Mouse (Mus musculus): ENCODE data around the gene Hmga2. TPM values are rescaled to one million over a fixed set of nuclear protein-coding genes. Genes with fewer than 3 reads are reported as not detected.

Gene Hmga2
- polyA plus RNA-seq, 1 experiment from 2014 or later = 4.6 TPM

- Histone ChIP-seq H3K4me2 (ENCODE audit: low read length) (no peak overlapping the region), H3K27ac (replicated peaks in 1 of 2; ENCODE audit: control insufficient read depth in 1 of 2, insufficient read depth in 1 of 2, low read depth in 2 of 2, low read length in 2 of 2) (no peak overlapping the region), H3K9ac (ENCODE audit: low read length) (no peak overlapping the region), H3K9me3 (ENCODE audit: control insufficient read depth, low read length) (no peaks in the 10 kb centered on the region), H3K27me3 (ENCODE audit: control insufficient read depth, insufficient read depth, low read length) (no peaks in the 10 kb centered on the region), H3K4me1 (ENCODE audit: control insufficient read depth in 2 of 2, insufficient read depth in 2 of 2, low read length in 2 of 2) (peaks cover 25 to 35% of the 10 kb centered on the region in 2 experiments), H3K36me3 (ENCODE audit: control insufficient read depth, insufficient read depth, low read length) (no peaks in the 10 kb centered on the region), H3K4me3 (ENCODE audit: control insufficient read depth in 1 of 2, insufficient read depth in 1 of 2, low read depth in 1 of 2, low read length in 2 of 2) (no peak overlapping the region)
- WGBS = 89% methylated on average over 8 of the region's 8 CpGs
- ATAC-seq (ENCODE audit: insufficient number of reproducible peaks, insufficient read depth, low FRiP score, low read depth) = no peak
Measured at GRCm38 (mm10) chr10:120387105-120387504, 89.2 kb downstream of the Hmga2 start.

- H3K9me3 ChIP-seq (ENCODE audit: control insufficient read depth, low read length) = no peaks in the 10 kb centered on the region
- peak overlapping the region; percentile 17; the same call in 1 of the 2 replicates for H3K9ac ChIP-seq (ENCODE audit: low read length)
- H3K4me1 ChIP-seq (ENCODE audit: control insufficient read depth in 2 of 2, insufficient read depth in 2 of 2, low read length in 2 of 2) = peaks cover 20 to 35% of the 10 kb centered on the region in 2 experiments
- H3K4me3 ChIP-seq (ENCODE audit: control insufficient read depth in 1 of 2, insufficient read depth in 1 of 2, low read depth in 1 of 2, low read length in 2 of 2) = no peak overlapping the region
- H3K36me3 ChIP-seq (ENCODE audit: control insufficient read depth, insufficient read depth, low read length) = no peaks in the 10 kb centered on the region
- peak overlapping the region; percentile 26 for H3K4me2 ChIP-seq (ENCODE audit: low read length)
- no peaks in the 10 kb centered on the region for H3K27me3 ChIP-seq (ENCODE audit: control insufficient read depth, insufficient read depth, low read length)
- peak overlapping the region; percentile 42 to 69; a peak in 3 of 4 replicates for H3K27ac ChIP-seq (replicated peaks in 1 of 2; ENCODE audit: control insufficient read depth in 1 of 2, insufficient read depth in 1 of 2, low read depth in 2 of 2, low read length in 2 of 2)
- WGBS = 24% methylated on average over 10 of the region's 10 CpGs
- ATAC-seq (ENCODE audit: insufficient number of reproducible peaks, insufficient read depth, low FRiP score, low read depth) = peak; percentile 59
Measured at GRCm38 (mm10) chr10:120384797-120385600, 91.3 kb downstream of the Hmga2 start.

- H3K4me2 ChIP-seq (ENCODE audit: low read length) = peak overlapping the region; percentile 26
- peaks cover 20 to 35% of the 10 kb centered on the region in 2 experiments for H3K4me1 ChIP-seq (ENCODE audit: control insufficient read depth in 2 of 2, insufficient read depth in 2 of 2, low read length in 2 of 2)
- peak overlapping the region; percentile 42 to 69; a peak in 2 of 4 replicates for H3K27ac ChIP-seq (replicated peaks in 1 of 2; ENCODE audit: control insufficient read depth in 1 of 2, insufficient read depth in 1 of 2, low read depth in 2 of 2, low read length in 2 of 2)
Measured at GRCm38 (mm10) chr10:120384040-120384439, 92.2 kb downstream of the Hmga2 start.

DNA sequence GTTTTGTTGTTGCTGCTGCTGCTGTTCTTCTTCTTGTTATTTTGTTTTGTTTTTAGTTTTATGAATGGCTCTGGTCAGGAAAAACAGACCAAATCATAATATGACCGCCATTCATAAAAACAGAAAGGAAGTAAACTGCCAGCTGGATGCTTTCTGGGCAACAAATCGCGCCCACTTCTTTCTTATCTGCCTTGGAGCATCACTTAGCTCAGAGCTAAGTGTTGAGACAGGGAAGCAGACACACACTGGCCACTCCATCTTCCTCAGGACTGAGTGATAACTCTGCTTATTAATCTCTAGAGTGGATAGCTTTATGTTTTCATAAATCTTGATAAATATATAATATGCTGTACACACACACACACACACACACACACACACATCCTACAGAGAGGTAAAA lies 98.5 kb downstream of the Hmga2 start:
- H3K4me2 ChIP-seq (ENCODE audit: low read length) = peak overlapping the region; percentile 60
- peak overlapping the region; percentile 6; the same call in 1 of the 2 replicates for H3K9ac ChIP-seq (ENCODE audit: low read length)
- no peaks in the 10 kb centered on the region for H3K27me3 ChIP-seq (ENCODE audit: control insufficient read depth, insufficient read depth, low read length)
- no peaks in the 10 kb centered on the region for H3K36me3 ChIP-seq (ENCODE audit: control insufficient read depth, insufficient read depth, low read length)
- peaks cover 16 to 22% of the 10 kb centered on the region in 2 experiments for H3K4me1 ChIP-seq (ENCODE audit: control insufficient read depth in 2 of 2, insufficient read depth in 2 of 2, low read length in 2 of 2)
- peak overlapping the region in 1 of 2 experiments; percentile 25; a peak in 2 of 4 replicates for H3K4me3 ChIP-seq (ENCODE audit: control insufficient read depth in 1 of 2, insufficient read depth in 1 of 2, low read depth in 1 of 2, low read length in 2 of 2)
- H3K27ac ChIP-seq (replicated peaks in 1 of 2; ENCODE audit: control insufficient read depth in 1 of 2, insufficient read depth in 1 of 2, low read depth in 2 of 2, low read length in 2 of 2) = peak overlapping the region in 1 of 2 experiments; percentile 63; a peak in 1 of 4 replicates
- WGBS = 44% methylated on average over 3 of the region's 3 CpGs
- ATAC-seq (ENCODE audit: insufficient number of reproducible peaks, insufficient read depth, low FRiP score, low read depth) = no peak
- no peaks in the 10 kb centered on the region for H3K9me3 ChIP-seq (ENCODE audit: control insufficient read depth, low read length)

More at GRCm38 (mm10) chr10:120384040-120384439, 92.2 kb downstream of the Hmga2 start:
- 42% methylated on average over 7 of the region's 7 CpGs for WGBS
- Histone ChIP-seq H3K9me3 (ENCODE audit: control insufficient read depth, low read length) (no peaks in the 10 kb centered on the region), H3K4me3 (ENCODE audit: control insufficient read depth in 1 of 2, insufficient read depth in 1 of 2, low read depth in 1 of 2, low read length in 2 of 2) (no peak overlapping the region), H3K27me3 (ENCODE audit: control insufficient read depth, insufficient read depth, low read length) (no peaks in the 10 kb centered on the region), H3K9ac (ENCODE audit: low read length) (no peak overlapping the region), H3K36me3 (ENCODE audit: control insufficient read depth, insufficient read depth, low read length) (no peaks in the 10 kb centered on the region)
- ATAC-seq (ENCODE audit: insufficient number of reproducible peaks, insufficient read depth, low FRiP score, low read depth) = no peak

- Histone ChIP-seq H3K9ac (ENCODE audit: low read length) (peak overlapping the region; percentile 6; the same call in 1 of the 2 replicates), H3K4me1 (ENCODE audit: control insufficient read depth in 2 of 2, insufficient read depth in 2 of 2, low read length in 2 of 2) (peaks cover 16 to 22% of the 10 kb centered on the region in 2 experiments), H3K27ac (replicated peaks in 1 of 2; ENCODE audit: control insufficient read depth in 1 of 2, insufficient read depth in 1 of 2, low read depth in 2 of 2, low read length in 2 of 2) (peak overlapping the region in 1 of 2 experiments; percentile 63; a peak in 1 of 4 replicates), H3K27me3 (ENCODE audit: control insufficient read depth, insufficient read depth, low read length) (no peaks in the 10 kb centered on the region), H3K9me3 (ENCODE audit: control insufficient read depth, low read length) (no peaks in the 10 kb centered on the region), H3K36me3 (ENCODE audit: control insufficient read depth, insufficient read depth, low read length) (no peaks in the 10 kb centered on the region), H3K4me3 (ENCODE audit: control insufficient read depth in 1 of 2, insufficient read depth in 1 of 2, low read depth in 1 of 2, low read length in 2 of 2) (peak overlapping the region; percentile 17 to 25), H3K4me2 (ENCODE audit: low read length) (peak overlapping the region; percentile 60)
- 10% methylated on average over 19 of the region's 19 CpGs for WGBS
- peak; percentile 76 for ATAC-seq (ENCODE audit: insufficient number of reproducible peaks, insufficient read depth, low FRiP score, low read depth)
Measured at GRCm38 (mm10) chr10:120377327-120377752, 98.9 kb downstream of the Hmga2 start.

- Histone ChIP-seq H3K27me3 (ENCODE audit: control insufficient read depth, insufficient read depth, low read length) (no peaks in the 10 kb centered on the region), H3K4me2 (ENCODE audit: low read length) (no peak overlapping the region), H3K4me3 (ENCODE audit: control insufficient read depth in 1 of 2, insufficient read depth in 1 of 2, low read depth in 1 of 2, low read length in 2 of 2) (no peak overlapping the region), H3K9me3 (ENCODE audit: control insufficient read depth, low read length) (no peaks in the 10 kb centered on the region), H3K9ac (ENCODE audit: low read length) (no peak overlapping the region), H3K4me1 (ENCODE audit: control insufficient read depth in 2 of 2, insufficient read depth in 2 of 2, low read length in 2 of 2) (peaks cover 16 to 22% of the 10 kb centered on the region in 2 experiments), H3K36me3 (ENCODE audit: control insufficient read depth, insufficient read depth, low read length) (no peaks in the 10 kb centered on the region), H3K27ac (replicated peaks in 1 of 2; ENCODE audit: control insufficient read depth in 1 of 2, insufficient read depth in 1 of 2, low read depth in 2 of 2, low read length in 2 of 2) (no peak overlapping the region)
- 71% methylated on average over 14 of the region's 14 CpGs for WGBS
- ATAC-seq (ENCODE audit: insufficient number of reproducible peaks, insufficient read depth, low FRiP score, low read depth) = no peak
Measured at GRCm38 (mm10) chr10:120375438-120375837, 100.8 kb downstream of the Hmga2 start.

DNA sequence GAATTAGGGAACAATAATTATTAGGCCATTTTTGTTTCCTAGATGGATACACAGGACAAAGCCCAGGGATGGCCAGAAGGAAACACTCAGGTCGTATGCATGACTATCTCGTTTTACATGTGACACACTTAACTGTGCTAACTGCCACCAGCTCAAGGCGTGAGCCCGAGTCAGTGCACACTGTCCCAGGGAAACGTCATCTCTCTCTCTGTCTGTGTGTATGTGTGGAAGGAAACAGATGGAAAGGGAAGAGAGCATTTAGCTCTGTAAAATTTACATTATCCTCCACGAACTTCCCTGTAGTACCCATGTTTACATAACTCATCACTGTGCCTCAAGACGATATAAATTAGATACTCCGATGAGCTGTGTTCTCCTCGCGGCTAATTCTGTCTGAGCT lies 105.1 kb downstream of the Hmga2 start:
- no peaks in the 10 kb centered on the region for H3K27me3 ChIP-seq (ENCODE audit: control insufficient read depth, insufficient read depth, low read length)
- 64% methylated on average over 10 of the region's 10 CpGs for WGBS

More for the DNA sequence above, 105.1 kb downstream of the Hmga2 start:
- peaks cover 2 to 3% of the 10 kb centered on the region in 2 experiments; a peak in 2 of 4 replicates for H3K4me1 ChIP-seq (ENCODE audit: control insufficient read depth in 2 of 2, insufficient read depth in 2 of 2, low read length in 2 of 2)
- H3K9ac ChIP-seq (ENCODE audit: low read length) = no peak overlapping the region
- no peaks in the 10 kb centered on the region for H3K9me3 ChIP-seq (ENCODE audit: control insufficient read depth, low read length)
- no peak for ATAC-seq (ENCODE audit: insufficient number of reproducible peaks, insufficient read depth, low FRiP score, low read depth)
- no peak overlapping the region for H3K27ac ChIP-seq (replicated peaks in 1 of 2; ENCODE audit: control insufficient read depth in 1 of 2, insufficient read depth in 1 of 2, low read depth in 2 of 2, low read length in 2 of 2)
- no peak overlapping the region for H3K4me2 ChIP-seq (ENCODE audit: low read length)
- no peaks in the 10 kb centered on the region for H3K36me3 ChIP-seq (ENCODE audit: control insufficient read depth, insufficient read depth, low read length)
- H3K4me3 ChIP-seq (ENCODE audit: control insufficient read depth in 1 of 2, insufficient read depth in 1 of 2, low read depth in 1 of 2, low read length in 2 of 2) = no peak overlapping the region
